Mouse (Mus musculus): ENCODE data around the gene Fam207a. TPM values are rescaled to one million over a fixed set of nuclear protein-coding genes. Genes with fewer than 3 reads are reported as not detected.
A peak's percentile ranks its signal among the peaks of the same experiment; 100 is the strongest.

Fam207a gene
- polyA plus RNA-seq, 1 experiment from 2014 or later = 38.2 TPM

- no peak overlapping the region for H3K27ac ChIP-seq (ENCODE audit: low read depth, low read length)
- no peak overlapping the region for H3K4me2 ChIP-seq (replicated peaks; ENCODE audit: low read depth)
- no peak overlapping the region for H3K4me3 ChIP-seq (ENCODE audit: low read depth, low read length)
- no peaks in the 10 kb centered on the region for H3K36me3 ChIP-seq (ENCODE audit: control insufficient read depth, insufficient read depth)
- H3K27me3 ChIP-seq (replicated peaks; ENCODE audit: control insufficient read depth, insufficient read depth, low read length) = no peaks in the 10 kb centered on the region
- no peaks in the 10 kb centered on the region for H3K9me3 ChIP-seq (ENCODE audit: control insufficient read depth)
- WGBS = 44% methylated on average over 19 of the region's 19 CpGs
- no peak overlapping the region for H3K9ac ChIP-seq (ENCODE audit: low read depth, low read length)
- no peak for TF ChIP-seq CTCF (IDR thresholded peaks at IDR 0.05; ENCODE audit: low read depth)
- ATAC-seq = no peak
- no peaks in the 10 kb centered on the region; the same call in 1 of the 2 replicates for H3K4me1 ChIP-seq (replicated peaks; ENCODE audit: control insufficient read depth, insufficient read depth, low read length)
Observed at GRCm38 (mm10) chr10:77440841-77441755, 74.5 kb downstream of the Fam207a start.

- H3K4me3 ChIP-seq (ENCODE audit: low read depth, low read length) = no peak overlapping the region
- ATAC-seq = 0 out of 2 replicates have a peak, but pooled peaks have one; percentile 10
- H3K4me1 ChIP-seq (replicated peaks; ENCODE audit: control insufficient read depth, insufficient read depth, low read length) = no peaks in the 10 kb centered on the region; the same call in 1 of the 2 replicates
- H3K27me3 ChIP-seq (replicated peaks; ENCODE audit: control insufficient read depth, insufficient read depth, low read length) = no peaks in the 10 kb centered on the region
- no peak overlapping the region for H3K27ac ChIP-seq (ENCODE audit: low read depth, low read length)
- H3K9ac ChIP-seq (ENCODE audit: low read depth, low read length) = no peak overlapping the region
- 41% methylated on average over 6 of the region's 6 CpGs for WGBS
- H3K4me2 ChIP-seq (replicated peaks; ENCODE audit: low read depth) = no peak overlapping the region
- no peaks in the 10 kb centered on the region for H3K9me3 ChIP-seq (ENCODE audit: control insufficient read depth)
- H3K36me3 ChIP-seq (ENCODE audit: control insufficient read depth, insufficient read depth) = no peaks in the 10 kb centered on the region
- TF ChIP-seq CTCF (IDR thresholded peaks at IDR 0.05; ENCODE audit: low read depth) = no peak
Observed at GRCm38 (mm10) chr10:77440286-77440685, 75.3 kb downstream of the Fam207a start.

GRCm38 (mm10) chr10:77439026-77439425 lies 76.6 kb downstream of the Fam207a start:
- Histone ChIP-seq H3K4me3 (ENCODE audit: low read depth, low read length) (no peak overlapping the region), H3K27me3 (replicated peaks; ENCODE audit: control insufficient read depth, insufficient read depth, low read length) (no peaks in the 10 kb centered on the region), H3K4me2 (replicated peaks; ENCODE audit: low read depth) (no peak overlapping the region), H3K4me1 (replicated peaks; ENCODE audit: control insufficient read depth, insufficient read depth, low read length) (no peaks in the 10 kb centered on the region; the same call in 1 of the 2 replicates), H3K36me3 (ENCODE audit: control insufficient read depth, insufficient read depth) (no peaks in the 10 kb centered on the region), H3K9me3 (ENCODE audit: control insufficient read depth) (no peaks in the 10 kb centered on the region), H3K27ac (ENCODE audit: low read depth, low read length) (no peak overlapping the region), H3K9ac (ENCODE audit: low read depth, low read length) (no peak overlapping the region)
- no peak for ATAC-seq
- 56% methylated on average over 3 of the region's 3 CpGs for WGBS
- TF ChIP-seq CTCF (IDR thresholded peaks at IDR 0.05; ENCODE audit: low read depth) = no peak

- no peaks in the 10 kb centered on the region for H3K36me3 ChIP-seq (ENCODE audit: control insufficient read depth, insufficient read depth)
- 48% methylated on average over 1 of the region's 1 CpGs for WGBS
- no peak overlapping the region for H3K4me2 ChIP-seq (replicated peaks; ENCODE audit: low read depth)
- H3K4me1 ChIP-seq (replicated peaks; ENCODE audit: control insufficient read depth, insufficient read depth, low read length) = no peaks in the 10 kb centered on the region; the same call in 1 of the 2 replicates
- TF ChIP-seq CTCF (IDR thresholded peaks at IDR 0.05; ENCODE audit: low read depth) = no peak
- no peaks in the 10 kb centered on the region for H3K27me3 ChIP-seq (replicated peaks; ENCODE audit: control insufficient read depth, insufficient read depth, low read length)
- H3K4me3 ChIP-seq (ENCODE audit: low read depth, low read length) = no peak overlapping the region
- no peak for ATAC-seq
- H3K27ac ChIP-seq (ENCODE audit: low read depth, low read length) = no peak overlapping the region
- no peak overlapping the region for H3K9ac ChIP-seq (ENCODE audit: low read depth, low read length)
- no peaks in the 10 kb centered on the region for H3K9me3 ChIP-seq (ENCODE audit: control insufficient read depth)
Observed at GRCm38 (mm10) chr10:77438021-77438420, 77.6 kb downstream of the Fam207a start.

Other genes with a start within 250 kb of the Fam207a start
- 1.4 and 1.5 TPM in 2 replicates for gene Adarb1, start 97.5 kb downstream of the Fam207a start, polyA plus RNA-seq (2015; fragmentation: Nextera tagmentation; extraction: Ambion mirVana)
- gene Itgb2, start 14.5 kb upstream of the Fam207a start, polyA plus RNA-seq (2015; fragmentation: Nextera tagmentation; extraction: Ambion mirVana) = 1.7 and 2.1 TPM in 2 replicates
- 200 and 201 TPM in 2 replicates for gene Pttg1ip, start 65.9 kb upstream of the Fam207a start, polyA plus RNA-seq (2015; fragmentation: Nextera tagmentation; extraction: Ambion mirVana)
- gene Sumo3, start 90.3 kb upstream of the Fam207a start, polyA plus RNA-seq (2015; fragmentation: Nextera tagmentation; extraction: Ambion mirVana) = 256 and 269 TPM in 2 replicates
- 18.9 TPM in 2 replicates for gene Gm49325, start 90.4 kb upstream of the Fam207a start, polyA plus RNA-seq (2015; fragmentation: Nextera tagmentation; extraction: Ambion mirVana)
- 36.4 and 37.8 TPM in 2 replicates for gene Ube2g2, start 106.5 kb upstream of the Fam207a start, polyA plus RNA-seq (2015; fragmentation: Nextera tagmentation; extraction: Ambion mirVana)
- gene Tspear, start 170.8 kb upstream of the Fam207a start, polyA plus RNA-seq (2015; fragmentation: Nextera tagmentation; extraction: Ambion mirVana) = 0.10 and 0.20 TPM in 2 replicates
- not detected in 2 replicates for gene Gm19402, start 175.0 kb upstream of the Fam207a start, polyA plus RNA-seq (2015; fragmentation: Nextera tagmentation; extraction: Ambion mirVana)
- gene Gm9508, start 181.4 kb upstream of the Fam207a start, polyA plus RNA-seq (2015; fragmentation: Nextera tagmentation; extraction: Ambion mirVana) = not detected in 2 replicates
- gene Gm10272, start 190.8 kb upstream of the Fam207a start, polyA plus RNA-seq (2015; fragmentation: Nextera tagmentation; extraction: Ambion mirVana) = not detected in 2 replicates
- gene Gm10024, start 195.7 kb upstream of the Fam207a start, polyA plus RNA-seq (2015; fragmentation: Nextera tagmentation; extraction: Ambion mirVana) = not detected in 2 replicates
- not detected in 2 replicates for gene Gm10142, start 200.0 kb upstream of the Fam207a start, polyA plus RNA-seq (2015; fragmentation: Nextera tagmentation; extraction: Ambion mirVana)
- not detected in 2 replicates for gene Krtap12-1, start 204.8 kb upstream of the Fam207a start, polyA plus RNA-seq (2015; fragmentation: Nextera tagmentation; extraction: Ambion mirVana)
- gene Gm10100, start 210.7 kb upstream of the Fam207a start, polyA plus RNA-seq (2015; fragmentation: Nextera tagmentation; extraction: Ambion mirVana) = not detected in 2 replicates
- gene Gm18596, start 226.9 kb upstream of the Fam207a start, polyA plus RNA-seq (2015; fragmentation: Nextera tagmentation; extraction: Ambion mirVana) = not detected in 2 replicates
- not detected in 2 replicates for gene Gm9736, start 235.6 kb upstream of the Fam207a start, polyA plus RNA-seq (2015; fragmentation: Nextera tagmentation; extraction: Ambion mirVana)
- gene Gm3233, start 243.9 kb upstream of the Fam207a start, polyA plus RNA-seq (2015; fragmentation: Nextera tagmentation; extraction: Ambion mirVana) = not detected in 2 replicates

Measured in intestine, postnatal 0 days (tissue).